Mouse (Mus musculus) CH12.LX (cell line): ENCODE measurements around the gene Plpp3.

Experiments
- CHD2 ChIP-seq: IDR thresholded peaks from 2 replicates; pipeline ENCODE4 v1.6.1; 2011; ENCODE audit warnings: low read length, improper control_type of control experiment
- CTCF ChIP-seq, 2 experiments: IDR thresholded peaks in 1 of 2; conservative IDR thresholded peaks in 1 of 2; 2 replicates each; pipeline ENCODE4 v1.5.1; 2011 to 2012; ENCODE audit warnings: low read depth in 2 of 2, low read length in 2 of 2, improper control_type of control experiment in 1 of 2, inconsistent platforms in 1 of 2, mild to moderate bottlenecking in 1 of 2, moderate library complexity in 1 of 2
- EP300 ChIP-seq: IDR thresholded peaks from 2 replicates; pipeline ENCODE4 v1.6.1; 2011; ENCODE audit warnings: low read length, improper control_type of control experiment
- JUND ChIP-seq: conservative IDR thresholded peaks from 2 replicates; pipeline ENCODE4 v1.6.1; 2011; ENCODE audit warnings: low read depth, low read length, improper control_type of control experiment
- MAFK ChIP-seq: IDR thresholded peaks from 2 replicates; pipeline ENCODE4 v1.6.1; 2011; ENCODE audit warnings: low read length, improper control_type of control experiment; ENCODE audit not compliant: insufficient replicate concordance
- MAX ChIP-seq: IDR thresholded peaks from 2 replicates; pipeline ENCODE4 v1.6.1; 2011; ENCODE audit warnings: low read length, improper control_type of control experiment
- MXI1 ChIP-seq: IDR thresholded peaks from 2 replicates; pipeline ENCODE4 v1.6.1; 2011; ENCODE audit warnings: mild to moderate bottlenecking, low read depth, low read length, improper control_type of control experiment
- POLR2A ChIP-seq: IDR thresholded peaks from 2 replicates; pipeline ENCODE4 v1.6.1; 2011; ENCODE audit warnings: low read depth, mild to moderate bottlenecking, improper control_type of control experiment, low read length
- USF2 ChIP-seq: conservative IDR thresholded peaks from 2 replicates; pipeline ENCODE4 v1.6.1; 2011; ENCODE audit warnings: low read depth, low read length, improper control_type of control experiment

- TF ChIP-seq CTCF (conservative IDR thresholded peaks at IDR 0.05 in 1 of 2, IDR thresholded peaks at IDR 0.05 in 1 of 2; ENCODE audit: low read depth in 2 of 2, low read length in 2 of 2) (peak in 1 of 2 experiments; percentile 12; a peak in 1 of 4 replicates), MXI1 (no peak), CHD2 (no peak), EP300 (no peak), POLR2A (no peak), MAX (no peak), USF2 (no peak), JUND (no peak), MAFK (no peak)
Measured at GRCm38 (mm10) chr4:105158651-105159530, 1.7 kb downstream of the Plpp3 start.
